In the genomic region with DNA sequence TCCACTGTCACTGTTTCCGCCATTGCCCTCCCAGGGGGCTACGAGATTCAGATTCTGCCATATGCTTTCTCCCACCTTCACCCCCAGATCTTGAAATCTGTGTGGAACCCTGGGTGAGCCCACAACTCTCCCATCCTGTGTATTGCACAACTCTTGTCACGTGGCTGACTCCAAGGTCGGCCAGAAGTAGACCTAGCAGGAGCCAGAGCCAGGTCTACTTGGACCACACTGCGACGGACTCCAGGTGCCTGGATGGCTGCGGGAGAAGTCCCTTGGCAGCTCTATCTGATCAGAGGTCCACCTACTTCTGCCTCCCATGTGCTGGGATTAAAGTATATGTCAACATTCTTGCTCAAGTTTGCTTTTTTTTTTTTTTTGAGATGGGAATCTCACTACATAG, we compare ENCODE assay signal across 27 mouse cellular contexts. TPM values are rescaled to one million over a fixed set of nuclear protein-coding genes. Genes with fewer than 3 reads are reported as not detected.
DNase-seq lines count a peak whose midpoint lies in the region; TF ChIP-seq lines count a peak whose summit lies in the region.
"Had no signal": no experiment of that assay in that cellular context is flagged by ENCODE, and none has a peak within 500 bp of the region (broad histone marks: within the 10 kb centered on the region; RNA-seq: fewer than 3 reads in every experiment).

No protein-coding gene starts in this region.

- no peak overlapping the region for H3K27ac ChIP-seq in kidney, adult 2 months (ENCODE audit: insufficient read depth, low read depth, low read length)
- H3K27ac ChIP-seq: embryonic facial prominence, embryonic 13.5 days; forebrain, embryonic 12.5 days; heart, embryonic 13.5 days; hindbrain, embryonic 12.5 days had no signal

- H3K4me1 ChIP-seq in kidney, adult 2 months (ENCODE audit: control insufficient read depth, insufficient read depth, low read length): no peaks in the 10 kb centered on the region
- H3K4me1 ChIP-seq: embryonic facial prominence, embryonic 13.5 days; forebrain, embryonic 12.5 days; heart, embryonic 13.5 days; hindbrain, embryonic 12.5 days had no signal

- TF ChIP-seq CTCF in kidney, adult 2 months (conservative IDR thresholded peaks at IDR 0.05; ENCODE audit: insufficient read depth, insufficient read length, low read depth, low read length): no peak

- no peaks in the 10 kb centered on the region for H3K27me3 ChIP-seq in kidney, adult 2 months (replicated peaks; ENCODE audit: control insufficient read depth, insufficient read depth, low read length)
- H3K27me3 ChIP-seq: embryonic facial prominence, embryonic 13.5 days; forebrain, embryonic 12.5 days; heart, embryonic 13.5 days; hindbrain, embryonic 12.5 days had no signal

- DNase-seq in adrenal gland, adult 2 months: peak; percentile 73
- DNase-seq in adrenal gland, adult 18-20 months (ENCODE audit: low spot score in 2 of 2): no peak
- DNase-seq in kidney, adult 2 months: peak; percentile 41
- DNase-seq in kidney, adult 9 months: no peak
- DNase-seq in 416B (ENCODE audit: low read depth): peak; percentile 46
- DNase-seq in adrenal gland, postnatal 36 days: peak; percentile 66
- no peak for DNase-seq in layer of hippocampus, adult 9-11 months
- DNase-seq in right cerebral cortex, adult 18-20 months: no peak
- DNase-seq: cerebellum, adult 11 months; cerebellum, adult 8-10 months; embryo, embryonic 11 days; gastrocnemius, postnatal 25 days; heart, adult 11 months; heart, postnatal 36 days had no signal

- WGBS in kidney, adult 2 months: 86% methylated on average over 7 of the region's 7 CpGs

- no peak for TF ChIP-seq POLR2A in kidney, adult 2 months (IDR thresholded peaks at IDR 0.05; ENCODE audit: low read depth, low read length)

- no peak overlapping the region for H3K4me3 ChIP-seq in kidney, adult 2 months (ENCODE audit: insufficient read depth, low read depth, low read length)
- H3K4me3 ChIP-seq: embryonic facial prominence, embryonic 13.5 days; forebrain, embryonic 12.5 days; heart, embryonic 13.5 days; hindbrain, embryonic 12.5 days had no signal

- H3K36me3 ChIP-seq in kidney, adult 2 months (ENCODE audit: control insufficient read depth, insufficient read depth, low read length): no peaks in the 10 kb centered on the region
- H3K36me3 ChIP-seq: embryonic facial prominence, embryonic 13.5 days; forebrain, embryonic 12.5 days; G1E; heart, embryonic 13.5 days; hindbrain, embryonic 12.5 days had no signal

RNA-seq across cellular contexts. Expression of gene Apoa5, which starts 7.3 kb away (rescaled TPM):
- 1 to 10 TPM in 1 of 2 experiments, under 1 TPM in 1; 0.17 to 3.6 TPM for total RNA-seq in adrenal gland, adult 2 months (2021)
- polyA plus RNA-seq in adrenal gland, adult 2 months (2012; rRNA removed): 0.32 and 3.0 TPM in 2 replicates
- total RNA-seq in adrenal gland, adult 18-20 months (2021): under 1 TPM in 1 of 2 experiments, not detected in 1; 0.36 TPM
- 0.16 TPM in 1 of 2 replicates, not detected in the other for polyA plus RNA-seq in kidney, adult 2 months (2012; rRNA removed)
- total RNA-seq in adrenal gland, postnatal 36 days (2021): 1 to 10 TPM in 1 of 2 experiments, not detected in 1; 1.1 TPM
- total RNA-seq: common myeloid progenitor, adult 5-6 weeks; gastrocnemius, postnatal 25 days; heart, postnatal 36 days had no signal
- polyA plus RNA-seq: brain, embryonic 14.5 days; CD4-positive, CD25-positive, alpha-beta regulatory T cell, adult 4 months; embryonic facial prominence, embryonic 13.5 days; forebrain, embryonic 12.5 days; forebrain, embryonic 16.5 days; frontal cortex, adult 2 months; G1E; heart, embryonic 13.5 days; heart, postnatal 0 days; hindbrain, embryonic 16.5 days; inflammation-experienced regulatory T-cells, adult 6 months had no signal

RNA-seq across cellular contexts. Expression of gene Zpr1, which starts 11.7 kb away (rescaled TPM):
- total RNA-seq in adrenal gland, adult 2 months (2021): 10 to 100 TPM; 38.1 to 84.6 TPM
- 26.2 and 27.3 TPM in 2 replicates for polyA plus RNA-seq in adrenal gland, adult 2 months (2012; rRNA removed)
- total RNA-seq in adrenal gland, adult 18-20 months (2021): 10 to 100 TPM; 40.2 to 61.8 TPM
- polyA plus RNA-seq in kidney, adult 2 months (2012; rRNA removed): 16.6 and 19.3 TPM in 2 replicates
- 10 to 100 TPM; 43.1 to 56.4 TPM for total RNA-seq in adrenal gland, postnatal 36 days (2021)

RNA-seq across cellular contexts. Expression of gene Apoa4, which starts 20.6 kb away (rescaled TPM):
- under 1 TPM in 1 of 2 experiments, not detected in 1; 0.26 TPM for total RNA-seq in adrenal gland, adult 2 months (2021)
- 0.11 and 0.35 TPM in 2 replicates for polyA plus RNA-seq in adrenal gland, adult 2 months (2012; rRNA removed)
- total RNA-seq in adrenal gland, adult 18-20 months (2021): under 1 TPM in 1 of 2 experiments, not detected in 1; 0.17 TPM
- polyA plus RNA-seq in kidney, adult 2 months (2012; rRNA removed): 5.7 and 6.9 TPM in 2 replicates
- total RNA-seq in adrenal gland, postnatal 36 days (2021): under 1 TPM in 1 of 2 experiments, not detected in 1; 0.17 TPM
- total RNA-seq: common myeloid progenitor, adult 5-6 weeks; G1E; gastrocnemius, postnatal 25 days; heart, postnatal 36 days had no signal
- polyA plus RNA-seq: CD4-positive, CD25-positive, alpha-beta regulatory T cell, adult 4 months; embryonic facial prominence, embryonic 13.5 days; forebrain, embryonic 12.5 days; forebrain, embryonic 16.5 days; G1E; heart, embryonic 13.5 days; heart, postnatal 0 days; hindbrain, embryonic 12.5 days; hindbrain, embryonic 16.5 days; inflammation-experienced regulatory T-cells, adult 6 months had no signal

RNA-seq across cellular contexts. Expression of gene Bud13, which starts 21.7 kb away (rescaled TPM):
- 10 to 100 TPM; 11.6 to 15.0 TPM for total RNA-seq in adrenal gland, adult 2 months (2021)
- polyA plus RNA-seq in adrenal gland, adult 2 months (2012; rRNA removed): 7.3 and 7.4 TPM in 2 replicates
- total RNA-seq in adrenal gland, adult 18-20 months (2021): 10 to 100 TPM in 1 of 2 experiments, 1 to 10 TPM in 1; 9.6 to 11.1 TPM
- polyA plus RNA-seq in kidney, adult 2 months (2012; rRNA removed): 7.1 and 7.8 TPM in 2 replicates
- total RNA-seq in adrenal gland, postnatal 36 days (2021): 10 to 100 TPM in 1 of 2 experiments, 1 to 10 TPM in 1; 8.5 to 11.7 TPM

RNA-seq across cellular contexts. Expression of gene Apoc3, which starts 25.7 kb away (rescaled TPM):
- 10 to 100 TPM in 1 of 2 experiments, 1 to 10 TPM in 1; 4.6 to 20.4 TPM for total RNA-seq in adrenal gland, adult 2 months (2021)
- 4.8 and 6.1 TPM in 2 replicates for polyA plus RNA-seq in adrenal gland, adult 2 months (2012; rRNA removed)
- total RNA-seq in adrenal gland, adult 18-20 months (2021): 1 to 10 TPM; 7.9 to 8.0 TPM
- 39.2 and 43.8 TPM in 2 replicates for polyA plus RNA-seq in kidney, adult 2 months (2012; rRNA removed)
- 10 to 100 TPM in 1 of 2 experiments, 1 to 10 TPM in 1; 6.8 to 12.5 TPM for total RNA-seq in adrenal gland, postnatal 36 days (2021)
- total RNA-seq: common myeloid progenitor, adult 5-6 weeks; heart, postnatal 36 days had no signal
- polyA plus RNA-seq: brain, embryonic 14.5 days; CD4-positive, CD25-positive, alpha-beta regulatory T cell, adult 4 months; embryonic facial prominence, embryonic 13.5 days; forebrain, embryonic 12.5 days; forebrain, embryonic 16.5 days; G1E; heart, embryonic 13.5 days; heart, postnatal 0 days; hindbrain, embryonic 12.5 days; hindbrain, embryonic 16.5 days; inflammation-experienced regulatory T-cells, adult 6 months had no signal

Comparison
In these comparisons a context has a peak if more than half of its experiments do, and no peak if none do; other contexts are left out.
1. DNase-seq: peak in adrenal gland, adult 2 months (single experiment), kidney, adult 2 months (single experiment), 416B (single experiment) and adrenal gland, postnatal 36 days (2 of 2); none in adrenal gland, adult 18-20 months (0 of 2), kidney, adult 9 months (single experiment), layer of hippocampus, adult 9-11 months (single experiment) and right cerebral cortex, adult 18-20 months (single experiment).